Mouse (Mus musculus) heart, adult 18-20 months (tissue): ENCODE results near the gene Dhx29. TPM values are rescaled to one million over a fixed set of nuclear protein-coding genes. Genes with fewer than 3 reads are reported as not detected.

ENCODE experiments used
- DNase-seq, 2 experiments: peaks; one replicate each; pipeline ENCODE4 v3.0.0; 2021 to 2022; ENCODE audit warnings: mixed read lengths in 1 of 2
- long read RNA-seq, 2 experiments: library from polyadenylated mRNA; stranded (forward); transcript quantifications; one replicate each; pipeline ENCODE4 v2.0.0; 2021
- total RNA-seq, 2 experiments: library from RNA; stranded (reverse); gene quantifications; 2 replicates each; pipeline ENCODE4 v1.2.3; 2021

Dhx29 gene
- total RNA-seq, result 10 to 100 TPM; 15.0 to 15.6 TPM
- long read RNA-seq, experiment 1, full-length matches to known transcripts, result 8 of 11 reads
- long read RNA-seq, experiment 1, partial matches to known transcripts, result 2 of 11 reads
- long read RNA-seq, experiment 1, other reads (novel, unspliced or antisense), result 1 of 11 reads
- long read RNA-seq, experiment 2, full-length matches to known transcripts, result 6 of 8 reads
- long read RNA-seq, experiment 2, partial matches to known transcripts, result 0 of 8 reads
- long read RNA-seq, experiment 2, other reads (novel, unspliced or antisense), result 2 of 8 reads

GRCm38 (mm10) chr13:112927287-112928001, at the start of gene Dhx29, which contains the start of gene Mtrex:
Gene Dhx29, plus strand, starts transcription at chr13:112927454.
Gene Mtrex, minus strand, starts transcription at chr13:112927398.
- peak; percentile 99 to 100 for DNase-seq

- no peak for DNase-seq
These were observed 40.0 kb upstream of the Dhx29 start for GRCm38 (mm10) chr13:112887234-112887633.

GRCm38 (mm10) chr13:112902176-112902575, 25.1 kb upstream of the Dhx29 start:
- no peak for DNase-seq

- DNase-seq, result peak; percentile 18 to 55
These were observed 17.6 kb upstream of the Dhx29 start for GRCm38 (mm10) chr13:112909663-112910062.

GRCm38 (mm10) chr13:112910434-112910833, 16.8 kb upstream of the Dhx29 start:
- no peak for DNase-seq

- DNase-seq, result no peak
These were observed 8.0 kb upstream of the Dhx29 start for GRCm38 (mm10) chr13:112919141-112919865.

GRCm38 (mm10) chr13:112920906-112921305, 6.3 kb upstream of the Dhx29 start:
- no peak for DNase-seq

- no peak for DNase-seq
These were observed 2.0 kb upstream of the Dhx29 start for GRCm38 (mm10) chr13:112925266-112925665.

- no peak for DNase-seq
These were observed 1.3 kb upstream of the Dhx29 start for GRCm38 (mm10) chr13:112925976-112926375.

- DNase-seq, result peak in 1 of 2 experiments; percentile 13
These were observed 458 bp upstream of the Dhx29 start for GRCm38 (mm10) chr13:112926796-112927195.

- no peak for DNase-seq
These were observed 899 bp downstream of the Dhx29 start for GRCm38 (mm10) chr13:112928038-112928668.

GRCm38 (mm10) chr13:112938130-112938529, 10.9 kb downstream of the Dhx29 start:
- DNase-seq, result no peak

- DNase-seq, result no peak
These were observed 14.7 kb downstream of the Dhx29 start for GRCm38 (mm10) chr13:112941879-112942330.

GRCm38 (mm10) chr13:112945312-112945711, 18.1 kb downstream of the Dhx29 start:
- DNase-seq, result no peak

- DNase-seq, result no peak
These were observed 18.6 kb downstream of the Dhx29 start for GRCm38 (mm10) chr13:112945900-112946299.

GRCm38 (mm10) chr13:112954067-112954466, 26.8 kb downstream of the Dhx29 start:
- no peak for DNase-seq

GRCm38 (mm10) chr13:112963081-112963480, 35.8 kb downstream of the Dhx29 start:
- DNase-seq, result no peak

- DNase-seq, result no peak
These were observed 37.2 kb downstream of the Dhx29 start for GRCm38 (mm10) chr13:112964421-112964820.

- DNase-seq, result no peak
These were observed 40.0 kb downstream of the Dhx29 start for GRCm38 (mm10) chr13:112967267-112967666.

- no peak for DNase-seq
These were observed 49.5 kb downstream of the Dhx29 start for GRCm38 (mm10) chr13:112976720-112977119.

- DNase-seq, result no peak
These were observed 58.6 kb downstream of the Dhx29 start for GRCm38 (mm10) chr13:112985605-112986450.
